Mouse (Mus musculus): ENCODE data around the gene Tmem135. TPM values are rescaled to one million over a fixed set of nuclear protein-coding genes. Genes with fewer than 3 reads are reported as not detected.
A peak's percentile ranks its signal among the peaks of the same experiment; 100 is the strongest.

Gene Tmem135
- polyA plus RNA-seq, 2 experiments = 12.4 to 18.6 TPM

GRCm38 (mm10) chr7:89370917-89371316 is 33.1 kb downstream of the Tmem135 start:
- Histone ChIP-seq H3K36me3 (ENCODE audit: control insufficient read depth, insufficient read depth, low read length) (no peaks in the 10 kb centered on the region), H3K4me1 (ENCODE audit: control insufficient read depth, insufficient read depth, low read length) (no peaks in the 10 kb centered on the region), H3K9me3 (ENCODE audit: control insufficient read depth, low read length) (no peaks in the 10 kb centered on the region), H3K27ac (replicated peaks; ENCODE audit: low read depth, low read length) (no peak overlapping the region), H3K4me2 (replicated peaks; ENCODE audit: low read depth, low read length, severe bottlenecking) (no peak overlapping the region), H3K27me3 (ENCODE audit: control insufficient read depth, insufficient read depth, low read length) (no peaks in the 10 kb centered on the region), H3K4me3 (replicated peaks; ENCODE audit: low read length) (no peak overlapping the region), H3K9ac (ENCODE audit: low read depth, low read length, severe bottlenecking) (no peak overlapping the region)
- ATAC-seq (ENCODE audit: low FRiP score, low read depth) = no peak
- TF ChIP-seq POLR2A (IDR thresholded peaks at IDR 0.05; ENCODE audit: borderline replicate concordance, extremely low read depth, insufficient read depth, insufficient read length) = no peak
- peak; percentile 13 for DNase-seq (ENCODE audit: low spot score)
- 53% methylated on average over 1 of the region's 1 CpGs for WGBS

DNA sequence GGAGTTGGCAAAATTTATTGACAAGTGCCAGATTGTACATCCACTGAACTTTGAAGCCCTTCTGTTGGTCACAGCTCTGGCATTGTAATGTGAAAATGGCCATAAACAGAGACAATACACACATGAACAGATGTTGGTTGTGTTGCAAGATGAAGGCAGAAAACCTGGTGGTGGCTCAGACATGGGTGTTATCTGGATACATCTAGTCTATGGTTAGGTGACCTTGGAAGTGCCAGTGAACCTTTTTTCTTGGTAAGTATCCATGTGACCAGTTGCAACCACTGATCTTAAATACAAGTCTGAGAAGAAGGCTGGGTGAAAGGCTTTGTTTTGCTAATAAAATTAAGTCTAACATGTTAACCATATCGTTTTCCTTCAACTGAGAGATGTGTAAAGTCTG is 33.9 kb downstream of the Tmem135 start:
- no peaks in the 10 kb centered on the region for H3K36me3 ChIP-seq (ENCODE audit: control insufficient read depth, insufficient read depth, low read length)
- no peak overlapping the region for H3K27ac ChIP-seq (replicated peaks; ENCODE audit: low read depth, low read length)
- H3K4me1 ChIP-seq (ENCODE audit: control insufficient read depth, insufficient read depth, low read length) = no peaks in the 10 kb centered on the region
- ATAC-seq (ENCODE audit: low FRiP score, low read depth) (no peak), DNase-seq (ENCODE audit: low spot score) (no peak)
- H3K9ac ChIP-seq (ENCODE audit: low read depth, low read length, severe bottlenecking) = no peak overlapping the region
- no peaks in the 10 kb centered on the region for H3K9me3 ChIP-seq (ENCODE audit: control insufficient read depth, low read length)
- WGBS = 67% methylated on average over 1 of the region's 1 CpGs
- H3K4me3 ChIP-seq (replicated peaks; ENCODE audit: low read length) = no peak overlapping the region
- TF ChIP-seq POLR2A (IDR thresholded peaks at IDR 0.05; ENCODE audit: borderline replicate concordance, extremely low read depth, insufficient read depth, insufficient read length) = no peak
- H3K27me3 ChIP-seq (ENCODE audit: control insufficient read depth, insufficient read depth, low read length) = no peaks in the 10 kb centered on the region
- H3K4me2 ChIP-seq (replicated peaks; ENCODE audit: low read depth, low read length, severe bottlenecking) = no peak overlapping the region

GRCm38 (mm10) chr7:89367643-89368042 is 36.4 kb downstream of the Tmem135 start:
- no peak for TF ChIP-seq POLR2A (IDR thresholded peaks at IDR 0.05; ENCODE audit: borderline replicate concordance, extremely low read depth, insufficient read depth, insufficient read length)
- Histone ChIP-seq H3K9me3 (ENCODE audit: control insufficient read depth, low read length) (no peaks in the 10 kb centered on the region), H3K27ac (replicated peaks; ENCODE audit: low read depth, low read length) (no peak overlapping the region), H3K4me2 (replicated peaks; ENCODE audit: low read depth, low read length, severe bottlenecking) (no peak overlapping the region), H3K9ac (ENCODE audit: low read depth, low read length, severe bottlenecking) (no peak overlapping the region), H3K27me3 (ENCODE audit: control insufficient read depth, insufficient read depth, low read length) (no peaks in the 10 kb centered on the region), H3K36me3 (ENCODE audit: control insufficient read depth, insufficient read depth, low read length) (no peaks in the 10 kb centered on the region), H3K4me3 (replicated peaks; ENCODE audit: low read length) (no peak overlapping the region), H3K4me1 (ENCODE audit: control insufficient read depth, insufficient read depth, low read length) (no peaks in the 10 kb centered on the region)
- ATAC-seq (ENCODE audit: low FRiP score, low read depth) (no peak), DNase-seq (ENCODE audit: low spot score) (no peak)
- 21% methylated on average over 3 of the region's 3 CpGs for WGBS

- Histone ChIP-seq H3K4me1 (ENCODE audit: control insufficient read depth, insufficient read depth, low read length) (no peaks in the 10 kb centered on the region), H3K9ac (ENCODE audit: low read depth, low read length, severe bottlenecking) (no peak overlapping the region), H3K36me3 (ENCODE audit: control insufficient read depth, insufficient read depth, low read length) (no peaks in the 10 kb centered on the region), H3K4me2 (replicated peaks; ENCODE audit: low read depth, low read length, severe bottlenecking) (no peak overlapping the region), H3K27me3 (ENCODE audit: control insufficient read depth, insufficient read depth, low read length) (no peaks in the 10 kb centered on the region), H3K27ac (replicated peaks; ENCODE audit: low read depth, low read length) (no peak overlapping the region), H3K9me3 (ENCODE audit: control insufficient read depth, low read length) (no peaks in the 10 kb centered on the region), H3K4me3 (replicated peaks; ENCODE audit: low read length) (no peak overlapping the region)
- 87% methylated on average over 10 of the region's 10 CpGs for WGBS
- no peak for TF ChIP-seq POLR2A (IDR thresholded peaks at IDR 0.05; ENCODE audit: borderline replicate concordance, extremely low read depth, insufficient read depth, insufficient read length)
- no peak for DNase-seq (ENCODE audit: low spot score)
- no peak for ATAC-seq (ENCODE audit: low FRiP score, low read depth)
These were observed 38.7 kb downstream of the Tmem135 start for GRCm38 (mm10) chr7:89365135-89365880.

DNA sequence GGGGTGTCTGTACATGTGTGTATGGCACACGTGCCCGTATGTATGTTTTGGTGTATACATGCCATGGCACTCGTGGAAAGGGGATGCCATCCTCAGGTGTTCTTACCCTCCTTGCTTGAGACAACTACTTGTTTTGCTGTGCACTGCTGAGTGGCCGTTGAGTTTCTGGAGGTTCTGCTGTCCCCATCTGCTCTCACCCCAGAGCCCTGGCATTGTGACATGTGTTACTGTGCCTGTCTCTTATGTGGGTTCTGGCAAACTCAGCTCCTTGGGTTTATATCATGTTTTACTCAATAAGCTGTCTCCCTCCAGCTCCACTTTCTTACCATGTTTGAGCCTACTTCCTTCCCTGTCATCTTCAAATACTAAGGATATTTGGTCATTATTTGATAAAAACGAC is 40.0 kb downstream of the Tmem135 start:
- Histone ChIP-seq H3K27ac (replicated peaks; ENCODE audit: low read depth, low read length) (no peak overlapping the region), H3K9ac (ENCODE audit: low read depth, low read length, severe bottlenecking) (no peak overlapping the region), H3K9me3 (ENCODE audit: control insufficient read depth, low read length) (no peaks in the 10 kb centered on the region), H3K4me1 (ENCODE audit: control insufficient read depth, insufficient read depth, low read length) (no peaks in the 10 kb centered on the region), H3K4me3 (replicated peaks; ENCODE audit: low read length) (no peak overlapping the region), H3K36me3 (ENCODE audit: control insufficient read depth, insufficient read depth, low read length) (no peaks in the 10 kb centered on the region), H3K4me2 (replicated peaks; ENCODE audit: low read depth, low read length, severe bottlenecking) (no peak overlapping the region), H3K27me3 (ENCODE audit: control insufficient read depth, insufficient read depth, low read length) (no peaks in the 10 kb centered on the region)
- DNase-seq (ENCODE audit: low spot score) (no peak), ATAC-seq (ENCODE audit: low FRiP score, low read depth) (no peak)
- 87% methylated on average over 5 of the region's 5 CpGs for WGBS
- no peak for TF ChIP-seq POLR2A (IDR thresholded peaks at IDR 0.05; ENCODE audit: borderline replicate concordance, extremely low read depth, insufficient read depth, insufficient read length)
